In the genomic region with DNA sequence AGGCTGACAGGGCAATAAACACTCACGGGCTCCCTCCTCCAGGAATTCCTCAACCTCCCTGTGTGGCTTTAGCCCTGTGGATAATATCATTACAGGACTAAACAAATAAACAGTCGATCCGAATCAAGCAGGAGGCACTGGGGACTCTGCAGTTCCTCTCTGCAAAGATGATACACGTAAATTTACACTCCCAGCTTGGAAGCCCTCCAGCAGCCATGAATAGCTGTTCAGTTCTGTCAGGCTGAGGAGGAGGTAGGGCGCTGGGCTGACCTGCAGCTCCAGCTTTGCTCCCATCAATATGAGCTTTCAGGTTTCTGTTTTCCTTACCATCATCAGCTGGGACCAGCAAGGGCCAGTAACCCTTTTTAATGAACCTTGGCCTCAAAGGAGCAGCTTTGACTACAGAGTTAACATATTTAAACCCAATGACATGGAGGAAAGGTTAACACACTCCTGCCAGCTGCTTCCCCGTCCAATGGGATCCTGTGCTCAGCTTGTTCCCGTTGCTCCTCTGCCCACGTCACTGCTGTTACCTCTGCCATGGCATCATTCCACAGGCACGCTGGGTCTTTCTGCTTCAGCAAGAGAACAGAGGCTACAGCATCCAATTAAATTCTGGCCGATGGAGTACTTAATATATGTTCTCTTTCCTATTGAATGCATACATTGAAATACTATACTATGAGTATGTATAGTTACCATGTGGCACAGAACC, we compare ENCODE assay signal across 10 mouse cellular contexts. TPM values are rescaled to one million over a fixed set of nuclear protein-coding genes. Genes with fewer than 3 reads are reported as not detected.
DNase-seq lines count a peak whose midpoint lies in the region; ATAC-seq and TF ChIP-seq lines count a peak whose summit lies in the region.
"Had no signal": no experiment of that assay in that cellular context is flagged by ENCODE, and none has a peak within 500 bp of the region (broad histone marks: within the 10 kb centered on the region; RNA-seq: fewer than 3 reads in every experiment).

No protein-coding gene starts in this region.

- H3K9ac ChIP-seq in limb, embryonic 11.5 days (ENCODE audit: low read length), result no peak overlapping the region
- H3K9ac ChIP-seq in limb, embryonic 14.5 days (ENCODE audit: low read depth, low read length, severe bottlenecking), result no peak overlapping the region
- no peak overlapping the region for H3K9ac ChIP-seq in forebrain, embryonic 13.5 days

- peaks cover 12% of the 10 kb centered on the region for H3K4me1 ChIP-seq in limb, embryonic 11.5 days (ENCODE audit: control insufficient read depth, insufficient read depth, low read length)
- H3K4me1 ChIP-seq in limb, embryonic 10.5 days, result peaks cover 39% of the 10 kb centered on the region
- H3K4me1 ChIP-seq in kidney, adult 2 months (ENCODE audit: control insufficient read depth, insufficient read depth, low read length), result no peaks in the 10 kb centered on the region; the same call in 1 of the 2 replicates
- H3K4me1 ChIP-seq in limb, embryonic 14.5 days (ENCODE audit: control insufficient read depth, insufficient read depth, low read length), result peaks cover 23% of the 10 kb centered on the region
- peaks cover 7% of the 10 kb centered on the region; the same call in 1 of the 2 replicates for H3K4me1 ChIP-seq in forebrain, embryonic 13.5 days

- TF ChIP-seq POLR2A in kidney, adult 2 months (IDR thresholded peaks at IDR 0.05; ENCODE audit: low read depth, low read length), result no peak
- TF ChIP-seq POLR2A in limb, embryonic 14.5 days (IDR thresholded peaks at IDR 0.05; ENCODE audit: borderline replicate concordance, extremely low read depth, insufficient read depth, insufficient read length), result no peak

- H3K4me3 ChIP-seq in limb, embryonic 11.5 days (ENCODE audit: low read depth, low read length), result no peak overlapping the region
- no peak overlapping the region for H3K4me3 ChIP-seq in limb, embryonic 10.5 days
- H3K4me3 ChIP-seq in kidney, adult 2 months (ENCODE audit: insufficient read depth, low read depth, low read length), result no peak overlapping the region
- H3K4me3 ChIP-seq in limb, embryonic 14.5 days (replicated peaks; ENCODE audit: low read length), result no peak overlapping the region
- H3K4me3 ChIP-seq in forebrain, embryonic 13.5 days, result no peak overlapping the region

- H3K4me2 ChIP-seq in limb, embryonic 11.5 days (ENCODE audit: low read depth, severe bottlenecking), result no peak overlapping the region
- 0 out of 2 replicates have a peak overlapping the region, but pooled peaks have one; percentile 7 for H3K4me2 ChIP-seq in limb, embryonic 14.5 days (replicated peaks; ENCODE audit: low read depth, low read length, severe bottlenecking)
- H3K4me2 ChIP-seq in forebrain, embryonic 13.5 days, result no peak overlapping the region

- 24% methylated on average over 10 of the region's 10 CpGs for WGBS in limb, embryonic 11.5 days
- 27% methylated on average over 10 of the region's 10 CpGs for WGBS in limb, embryonic 10.5 days
- WGBS in kidney, adult 2 months, result 34% methylated on average over 10 of the region's 10 CpGs
- WGBS in limb, embryonic 14.5 days, result 12% methylated on average over 10 of the region's 10 CpGs
- WGBS in forebrain, embryonic 13.5 days, result 33% methylated on average over 10 of the region's 10 CpGs

- H3K27me3 ChIP-seq in limb, embryonic 11.5 days (ENCODE audit: control insufficient read depth, insufficient read depth, low read length), result peaks cover 24% of the 10 kb centered on the region
- peaks cover 64% of the 10 kb centered on the region for H3K27me3 ChIP-seq in limb, embryonic 10.5 days (ENCODE audit: low read depth, poor library complexity, severe bottlenecking)
- peaks cover 4% of the 10 kb centered on the region; the same call in 1 of the 2 replicates for H3K27me3 ChIP-seq in kidney, adult 2 months (replicated peaks; ENCODE audit: control insufficient read depth, insufficient read depth, low read length)
- peaks cover 31% of the 10 kb centered on the region for H3K27me3 ChIP-seq in limb, embryonic 14.5 days (ENCODE audit: control insufficient read depth, insufficient read depth, low read length)
- peaks cover 69% of the 10 kb centered on the region for H3K27me3 ChIP-seq in forebrain, embryonic 13.5 days

- H3K9me3 ChIP-seq in limb, embryonic 11.5 days (ENCODE audit: control insufficient read depth, low read length), result no peaks in the 10 kb centered on the region
- no peaks in the 10 kb centered on the region for H3K9me3 ChIP-seq in limb, embryonic 10.5 days (replicated peaks)
- no peaks in the 10 kb centered on the region for H3K9me3 ChIP-seq in limb, embryonic 14.5 days (ENCODE audit: control insufficient read depth, low read length)
- no peaks in the 10 kb centered on the region for H3K9me3 ChIP-seq in forebrain, embryonic 13.5 days (replicated peaks)

- ATAC-seq in limb, embryonic 11.5 days (ENCODE audit: insufficient number of reproducible peaks, low FRiP score, low TSS enrichment, low read depth), result no peak
- no peak for ATAC-seq in limb, embryonic 14.5 days (ENCODE audit: low FRiP score, low read depth)
- ATAC-seq in forebrain, embryonic 13.5 days, result no peak

- H3K27ac ChIP-seq in limb, embryonic 11.5 days (replicated peaks; ENCODE audit: low read depth, low read length), result no peak overlapping the region
- H3K27ac ChIP-seq in limb, embryonic 10.5 days, result no peak overlapping the region
- H3K27ac ChIP-seq in kidney, adult 2 months (ENCODE audit: insufficient read depth, low read depth, low read length), result no peak overlapping the region
- H3K27ac ChIP-seq in limb, embryonic 14.5 days (replicated peaks; ENCODE audit: low read depth, low read length), result no peak overlapping the region
- H3K27ac ChIP-seq in forebrain, embryonic 13.5 days, result no peak overlapping the region
- H3K27ac ChIP-seq: macrophage had no signal

- TF ChIP-seq CTCF in kidney, adult 2 months (conservative IDR thresholded peaks at IDR 0.05; ENCODE audit: insufficient read depth, insufficient read length, low read depth, low read length), result no peak

- peak; percentile 29 to 35 for DNase-seq in cerebellum, postnatal 10 days
- DNase-seq in cerebellum, adult 9-10 months, result no peak
- peak; percentile 25 for DNase-seq in limb, embryonic 11.5 days (ENCODE audit: low spot score)
- no peak for DNase-seq in limb, embryonic 10.5 days (ENCODE audit: low spot score)
- DNase-seq in kidney, adult 2 months, result peak; percentile 17
- peak; percentile 36 for DNase-seq in limb, embryonic 14.5 days (ENCODE audit: low spot score)
- no peak for DNase-seq in urinary bladder, postnatal 36 days (ENCODE audit: low spot score in 2 of 2)
- DNase-seq: cerebellum, adult 8-10 months had no signal

- H3K36me3 ChIP-seq in limb, embryonic 11.5 days (ENCODE audit: control insufficient read depth, insufficient read depth, low read length), result no peaks in the 10 kb centered on the region
- H3K36me3 ChIP-seq in limb, embryonic 10.5 days, result no peaks in the 10 kb centered on the region
- no peaks in the 10 kb centered on the region for H3K36me3 ChIP-seq in kidney, adult 2 months (ENCODE audit: control insufficient read depth, insufficient read depth, low read length)
- H3K36me3 ChIP-seq in limb, embryonic 14.5 days (ENCODE audit: control insufficient read depth, insufficient read depth, low read length), result no peaks in the 10 kb centered on the region
- H3K36me3 ChIP-seq in forebrain, embryonic 13.5 days (ENCODE audit: poor library complexity, severe bottlenecking), result no peaks in the 10 kb centered on the region

RNA-seq across cellular contexts. Expression of gene Foxd1, which starts 39.5 kb away (rescaled TPM):
- polyA plus RNA-seq in limb, embryonic 11.5 days (2014; fragmentation: Nextera tagmentation; extraction: Ambion mirVana), result 0.05 and 0.07 TPM in 2 replicates
- polyA plus RNA-seq in limb, embryonic 10.5 days (2016; fragmentation: Nextera tagmentation; extraction: Ambion mirVana), result 0.11 and 0.21 TPM in 2 replicates
- 0.91 and 1.1 TPM in 2 replicates for polyA plus RNA-seq in kidney, adult 2 months (2012; rRNA removed)
- 0.89 and 1.0 TPM in 2 replicates for polyA plus RNA-seq in limb, embryonic 14.5 days (2012; rRNA removed)
- polyA plus RNA-seq in limb, embryonic 14.5 days (2014; fragmentation: Nextera tagmentation; extraction: Ambion mirVana), result 0.32 and 0.46 TPM in 2 replicates
- 0.68 and 0.80 TPM in 2 replicates for polyA plus RNA-seq in forebrain, embryonic 13.5 days (2015; fragmentation: Nextera tagmentation; extraction: Ambion mirVana)
- polyA plus RNA-seq: macrophage had no signal

Comparison
In these comparisons a context has a peak if more than half of its experiments do, and no peak if none do; other contexts are left out.
1. DNase-seq: peak in cerebellum, postnatal 10 days (2 of 2), limb, embryonic 11.5 days (single experiment), kidney, adult 2 months (single experiment) and limb, embryonic 14.5 days (single experiment); none in cerebellum, adult 9-10 months (single experiment), limb, embryonic 10.5 days (single experiment) and urinary bladder, postnatal 36 days (0 of 2).